Mouse (Mus musculus) midbrain, embryonic 10.5 days (tissue): ENCODE measurements around the gene Rbl1. TPM values are rescaled to one million over a fixed set of nuclear protein-coding genes. Genes with fewer than 3 reads are reported as not detected.
"Not testable (repeated sequence)": the region's sequence is repeated elsewhere in the genome, so short reads cannot be mapped to it uniquely, and the experiment has no call there.

ENCODE experiments used
- DNase-seq: peaks from one replicate; pipeline ENCODE4 v3.0.0-alpha.2; 2017; ENCODE audit warnings: low spot score
- H3K27ac ChIP-seq: fragments of 300-500 bp; sonication (generic); replicated peaks from 2 replicates; pipeline ENCODE4 v1.5.1; 2016; ENCODE audit warnings: mild to moderate bottlenecking
- H3K27me3 ChIP-seq: fragments of 300-500 bp; sonication (generic); 2 replicates; pipeline ENCODE4 v1.6.1; 2016; ENCODE audit warnings: low read depth, mild to moderate bottlenecking; ENCODE audit not compliant: poor library complexity, severe bottlenecking
- H3K36me3 ChIP-seq: fragments of 300-500 bp; sonication (generic); 2 replicates; pipeline ENCODE4 v1.6.1; 2016; ENCODE audit warnings: mild to moderate bottlenecking, moderate library complexity
- H3K4me1 ChIP-seq: fragments of 300-500 bp; sonication (generic); 2 replicates; pipeline ENCODE4 v1.6.1; 2016
- H3K4me3 ChIP-seq: fragments of 300-500 bp; sonication (generic); 2 replicates; pipeline ENCODE4 v1.5.1; 2016; ENCODE audit warnings: mild to moderate bottlenecking, moderate library complexity
- H3K9me3 ChIP-seq: fragments of 300-500 bp; sonication (generic); replicated peaks from 2 replicates; pipeline ENCODE4 v1.6.1; 2016; ENCODE audit warnings: mild to moderate bottlenecking
- WGBS: fragments of 180-500 bp; shearing (Covaris S2); methylation state at CpG from one replicate; pipeline ENCODE4 v1.1.7; 2016; 5-methylcytosine and 5-hydroxymethylcytosine counted together
- polyA plus RNA-seq: library from polyadenylated mRNA; unstranded; fragments of >200 nt; fragmentation: Nextera tagmentation; extraction: Ambion mirVana; gene quantifications from 2 replicates; pipeline ENCODE4 v1.2.1, GENCODE M21; 2016

Gene Rbl1
- polyA plus RNA-seq, 1 experiment from 2014 or later: 27.8 TPM

DNA sequence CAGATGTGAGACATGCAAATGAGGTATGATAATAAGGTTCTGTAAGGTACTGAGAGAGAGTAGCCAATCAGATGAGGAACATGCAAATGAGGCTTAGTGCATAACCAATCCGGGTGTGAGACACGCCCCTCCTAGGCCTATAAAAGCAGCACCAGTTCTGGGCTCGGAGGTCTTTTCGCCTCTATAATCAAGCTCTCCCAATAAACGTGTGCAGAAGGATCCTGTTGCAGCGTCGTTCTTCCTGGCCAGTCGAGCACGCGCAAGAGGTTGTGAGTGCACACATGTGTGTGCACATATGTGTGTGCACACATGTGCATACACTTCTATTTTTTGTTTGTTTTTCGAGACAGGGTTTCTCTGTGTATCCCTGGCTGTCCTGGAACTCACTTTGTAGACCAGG lies 5.9 kb downstream of the Rbl1 start:
- not testable (repeated sequence) for H3K4me3 ChIP-seq, DNase-seq, H3K9me3 ChIP-seq, H3K27ac ChIP-seq, H3K27me3 ChIP-seq
- peaks cover 13% of the 10 kb centered on the region for H3K4me1 ChIP-seq
- peaks cover 86% of the 10 kb centered on the region for H3K36me3 ChIP-seq
- 96% methylated on average over 11 of the region's 11 CpGs for WGBS

DNA sequence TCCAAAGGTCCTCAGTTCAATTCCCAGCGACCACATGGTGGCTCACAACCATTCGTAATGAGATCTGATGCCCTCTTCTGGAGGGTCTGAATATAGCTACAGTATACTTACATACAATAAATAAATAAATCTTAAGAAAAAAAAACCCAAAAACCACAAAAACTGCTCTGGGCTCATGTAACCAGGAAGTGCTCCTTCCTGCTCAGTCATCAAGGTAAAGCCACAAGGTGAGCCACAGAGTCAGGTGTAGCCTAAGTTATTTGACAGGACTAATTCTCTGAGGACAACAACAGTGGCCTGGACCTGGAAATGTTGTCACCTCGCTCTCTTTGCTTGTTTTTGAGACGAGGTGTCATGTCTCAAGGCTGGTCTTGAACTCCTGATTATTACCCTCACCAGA lies 13.7 kb downstream of the Rbl1 start:
- no peak overlapping the region for H3K4me3 ChIP-seq
- WGBS: 96% methylated on average over 4 of the region's 4 CpGs
- H3K27ac ChIP-seq: no peak overlapping the region
- H3K36me3 ChIP-seq: peaks cover 100% of the 10 kb centered on the region
- H3K9me3 ChIP-seq: no peaks in the 10 kb centered on the region
- no peak for DNase-seq
- H3K27me3 ChIP-seq: no peaks in the 10 kb centered on the region
- no peaks in the 10 kb centered on the region for H3K4me1 ChIP-seq

DNA sequence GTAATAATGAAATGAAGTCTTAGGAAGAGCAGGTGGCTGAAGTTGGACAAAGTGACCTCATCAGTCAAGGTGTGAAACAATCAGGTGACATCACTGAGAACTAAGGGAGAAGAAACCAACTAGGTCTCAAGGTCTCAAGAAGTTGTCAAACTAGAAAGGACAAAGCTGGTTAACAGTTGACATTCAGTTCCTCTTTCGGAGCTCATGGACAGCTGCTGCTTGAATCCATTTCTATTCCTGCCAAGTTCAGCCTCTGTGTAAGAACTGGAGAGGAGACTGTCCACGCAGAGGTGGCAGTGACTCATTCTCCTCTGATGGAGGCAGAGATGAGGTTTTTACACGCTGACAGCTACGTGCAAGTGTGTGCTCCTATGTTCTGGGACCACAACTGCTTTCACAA lies 17.1 kb downstream of the Rbl1 start:
- H3K9me3 ChIP-seq: no peaks in the 10 kb centered on the region
- H3K36me3 ChIP-seq: peaks cover 100% of the 10 kb centered on the region
- H3K4me1 ChIP-seq: no peaks in the 10 kb centered on the region
- DNase-seq: no peak
- 90% methylated on average over 4 of the region's 4 CpGs for WGBS
- H3K27ac ChIP-seq: no peak overlapping the region
- H3K27me3 ChIP-seq: no peaks in the 10 kb centered on the region
- H3K4me3 ChIP-seq: no peak overlapping the region

DNA sequence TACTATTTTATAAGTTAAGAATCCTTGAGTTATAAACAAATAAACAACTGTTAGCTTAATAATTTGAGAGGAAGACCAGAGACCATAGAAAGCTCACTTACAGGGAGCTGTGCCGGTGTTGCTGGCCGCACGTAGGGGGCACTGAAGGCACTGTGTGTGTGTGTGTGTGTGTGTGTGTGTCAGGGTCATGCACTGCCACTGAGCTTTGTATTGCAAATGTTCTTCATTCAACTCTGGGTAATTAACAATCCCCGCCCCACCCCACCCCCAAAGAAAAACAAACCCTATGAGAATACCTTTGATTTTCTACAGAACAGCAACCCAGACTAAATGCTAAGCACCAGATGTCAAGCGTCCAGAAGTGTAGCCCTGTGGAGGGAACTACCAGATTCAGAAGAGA lies 17.8 kb downstream of the Rbl1 start:
- no peak for DNase-seq

DNA sequence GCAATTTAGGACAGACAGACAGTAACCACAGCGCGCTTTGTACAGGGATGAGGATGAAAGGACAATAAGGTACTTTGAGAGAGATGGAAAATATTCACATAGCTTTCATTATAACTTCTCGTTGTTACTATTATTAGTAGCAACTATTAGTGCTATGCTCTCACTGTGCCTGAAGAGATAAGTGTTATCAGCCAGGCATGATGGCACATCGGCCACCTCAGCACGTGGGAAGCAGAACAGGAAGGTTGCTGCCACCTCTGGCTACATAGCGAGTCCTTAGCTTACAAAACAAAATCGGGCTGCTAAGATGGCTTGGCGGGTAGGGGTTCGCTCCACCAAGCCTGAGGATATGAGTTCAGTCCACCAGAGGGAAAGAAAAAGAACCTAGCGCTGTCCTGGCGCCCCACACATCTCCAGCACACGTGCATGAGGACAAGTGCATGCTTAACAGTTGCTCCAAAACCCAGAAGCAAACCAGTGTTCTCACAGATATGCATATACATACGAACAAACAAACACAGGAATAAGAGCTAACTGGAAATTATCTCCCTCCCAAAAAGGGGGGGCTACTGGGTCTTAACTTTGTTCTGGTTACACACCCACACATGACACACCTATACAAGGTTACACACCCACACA lies 19.2 kb downstream of the Rbl1 start:
- Histone ChIP-seq H3K36me3 (peaks cover 99% of the 10 kb centered on the region), H3K9me3 (no peaks in the 10 kb centered on the region), H3K4me3 (no peak overlapping the region), H3K4me1 (no peaks in the 10 kb centered on the region), H3K27ac (no peak overlapping the region), H3K27me3 (no peaks in the 10 kb centered on the region)
- WGBS: 89% methylated on average over 13 of the region's 13 CpGs
- no peak for DNase-seq

More for the DNA sequence above, 17.8 kb downstream of the Rbl1 start:
- Histone ChIP-seq H3K9me3 (no peaks in the 10 kb centered on the region), H3K4me3 (no peak overlapping the region), H3K36me3 (peaks cover 100% of the 10 kb centered on the region), H3K27ac (no peak overlapping the region), H3K4me1 (no peaks in the 10 kb centered on the region), H3K27me3 (no peaks in the 10 kb centered on the region)
- 53% methylated on average over 5 of the region's 5 CpGs for WGBS

DNA sequence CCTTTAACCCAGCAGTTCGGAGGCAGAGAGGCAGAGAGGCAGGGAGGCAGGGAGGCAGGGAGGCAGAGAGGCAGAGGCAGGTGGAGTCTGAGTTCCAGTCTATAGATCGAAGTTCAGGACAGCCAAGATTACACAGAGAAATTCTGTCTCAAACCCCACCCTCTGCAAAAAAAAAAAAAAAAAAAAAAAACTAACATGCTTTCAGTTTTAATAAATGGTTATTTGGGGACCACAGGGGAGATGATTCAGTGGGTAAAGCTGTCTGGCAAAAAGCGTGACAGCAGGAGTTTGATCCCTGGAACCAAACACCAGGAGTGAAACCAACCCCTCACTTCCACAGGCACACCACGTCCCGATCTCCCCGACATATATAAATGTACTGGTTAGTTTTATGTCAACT lies 26.2 kb downstream of the Rbl1 start:
- Histone ChIP-seq H3K27me3 (no peaks in the 10 kb centered on the region), H3K4me1 (no peaks in the 10 kb centered on the region), H3K27ac (no peak overlapping the region), H3K9me3 (no peaks in the 10 kb centered on the region), H3K36me3 (peaks cover 85% of the 10 kb centered on the region), H3K4me3 (no peak overlapping the region)
- 89% methylated on average over 6 of the region's 6 CpGs for WGBS
- DNase-seq: no peak

DNA sequence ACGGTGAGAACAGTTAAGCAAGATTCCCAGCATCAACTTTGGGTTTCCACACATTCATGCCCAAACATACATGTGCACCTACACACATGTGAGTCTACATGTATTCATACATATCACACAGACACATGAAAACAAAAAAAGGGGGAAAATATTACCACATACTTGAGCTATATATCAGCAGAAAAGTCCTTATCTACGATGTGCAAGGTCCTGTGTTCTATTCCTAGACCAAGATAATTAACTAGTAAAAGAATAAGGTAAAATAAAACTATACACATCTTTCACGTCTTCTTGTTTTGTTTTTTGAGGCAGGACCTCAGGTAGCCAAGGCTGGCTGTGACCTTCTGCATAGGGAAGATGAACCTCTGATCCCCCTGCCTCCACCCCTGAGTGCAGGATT lies 28.1 kb downstream of the Rbl1 start:
- whole genome bisulfite sequencing: 93% methylated on average over 3 of the region's 3 CpGs
- no peaks in the 10 kb centered on the region for H3K9me3 ChIP-seq
- H3K4me1 ChIP-seq: peaks cover 5% of the 10 kb centered on the region
- DNase-seq: no peak
- no peak overlapping the region for H3K4me3 ChIP-seq
- H3K27me3 ChIP-seq: no peaks in the 10 kb centered on the region
- H3K27ac ChIP-seq: no peak overlapping the region
- H3K36me3 ChIP-seq: peaks cover 83% of the 10 kb centered on the region

DNA sequence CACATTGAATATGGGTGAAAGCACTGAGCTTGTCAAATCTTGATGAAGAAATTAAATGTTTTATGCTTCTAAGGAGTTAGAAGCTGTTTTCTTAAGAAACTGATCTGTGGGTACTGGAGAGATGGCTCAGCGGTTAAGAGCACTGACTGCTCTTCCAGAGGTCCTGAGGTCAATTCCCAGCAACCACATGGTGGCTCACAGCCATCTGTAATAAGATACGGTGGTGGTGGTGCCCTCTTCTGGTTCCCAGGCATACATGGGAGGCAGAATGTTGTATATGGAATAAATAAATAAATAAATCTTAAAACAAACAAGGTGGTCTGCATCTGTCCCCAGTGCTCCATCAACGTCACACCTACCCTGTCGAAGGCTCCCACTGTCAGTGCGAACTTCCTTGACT lies 29.9 kb downstream of the Rbl1 start:
- Histone ChIP-seq H3K27me3 (no peaks in the 10 kb centered on the region), H3K4me3 (no peak overlapping the region), H3K4me1 (peaks cover 23% of the 10 kb centered on the region), H3K27ac (no peak overlapping the region), H3K9me3 (no peaks in the 10 kb centered on the region), H3K36me3 (peaks cover 75% of the 10 kb centered on the region)
- DNase-seq: no peak
- 81% methylated on average over 5 of the region's 5 CpGs for WGBS

DNA sequence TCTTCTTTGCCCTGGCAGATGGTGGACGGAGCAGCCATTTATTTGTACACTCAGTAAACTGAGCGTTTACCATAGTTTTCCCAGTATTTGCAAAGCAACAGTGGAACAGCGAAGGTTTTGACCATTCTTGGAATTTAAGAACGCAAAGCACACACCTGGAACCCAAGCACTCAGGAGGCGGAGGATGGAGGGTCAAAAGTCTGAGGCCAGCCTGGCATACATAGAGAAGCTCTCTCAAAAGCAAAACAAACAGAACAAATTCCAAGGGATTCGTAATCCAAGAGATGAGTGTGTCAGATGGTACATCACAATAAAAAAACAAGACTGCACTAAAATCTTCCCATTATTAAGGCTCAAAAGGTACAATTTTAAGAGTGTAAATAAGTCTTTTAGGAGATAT lies 30.8 kb downstream of the Rbl1 start:
- DNase-seq: no peak
- Histone ChIP-seq H3K4me3 (no peak overlapping the region), H3K4me1 (peaks cover 24% of the 10 kb centered on the region), H3K27me3 (no peaks in the 10 kb centered on the region), H3K27ac (no peak overlapping the region), H3K9me3 (no peaks in the 10 kb centered on the region), H3K36me3 (peaks cover 83% of the 10 kb centered on the region)
- 89% methylated on average over 6 of the region's 6 CpGs for WGBS

DNA sequence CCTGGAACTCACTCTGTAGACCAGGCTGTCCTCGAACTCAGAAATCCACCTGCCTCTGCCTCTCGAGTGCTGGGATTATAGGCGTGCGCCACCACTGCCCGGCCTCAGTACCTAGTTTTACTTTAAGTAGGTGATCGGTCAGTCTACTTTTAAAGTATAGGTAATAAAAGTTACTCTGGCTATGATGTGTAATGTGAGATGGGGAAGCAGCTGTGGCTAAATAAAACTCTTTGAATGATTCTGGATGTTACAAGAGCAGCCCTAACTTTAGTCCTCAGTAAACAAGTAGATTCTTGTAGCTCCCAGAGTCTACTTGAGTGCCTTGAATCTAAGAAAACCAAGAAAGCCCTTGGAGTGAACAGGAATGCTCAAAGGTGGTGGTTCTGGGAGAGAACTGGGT lies 31.4 kb downstream of the Rbl1 start:
- WGBS: 95% methylated on average over 6 of the region's 6 CpGs

DNA sequence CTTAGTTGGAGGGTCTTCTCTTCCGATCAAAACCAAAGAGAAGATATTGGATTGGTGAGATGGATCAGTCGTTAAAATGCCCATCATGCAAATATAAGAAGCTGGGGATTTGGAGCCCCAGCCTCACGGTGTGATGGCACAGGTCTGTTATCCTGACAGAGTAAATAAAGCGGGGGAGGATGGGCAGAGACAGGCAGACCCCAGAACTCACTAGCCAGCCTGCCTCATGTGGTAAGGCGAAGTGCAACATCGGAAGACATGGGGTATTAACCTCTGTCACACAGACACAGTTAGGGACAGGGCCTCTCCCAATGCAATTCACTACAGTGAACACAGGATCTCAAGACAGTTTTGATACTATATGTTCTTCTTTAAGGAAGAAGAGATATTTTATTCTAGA lies 33.7 kb downstream of the Rbl1 start:
- Histone ChIP-seq H3K4me3 (peak overlapping the region; percentile 27), H3K4me1 (peaks cover 24% of the 10 kb centered on the region), H3K36me3 (peaks cover 80% of the 10 kb centered on the region), H3K9me3 (no peaks in the 10 kb centered on the region), H3K27me3 (no peaks in the 10 kb centered on the region), H3K27ac (peak overlapping the region; percentile 82)
- 33% methylated on average over 6 of the region's 6 CpGs for whole genome bisulfite sequencing
- no peak for DNase-seq

More for the DNA sequence above, 31.4 kb downstream of the Rbl1 start:
- Histone ChIP-seq H3K27ac (no peak overlapping the region), H3K4me3 (no peak overlapping the region), H3K9me3 (no peaks in the 10 kb centered on the region), H3K27me3 (no peaks in the 10 kb centered on the region), H3K4me1 (peaks cover 24% of the 10 kb centered on the region), H3K36me3 (peaks cover 81% of the 10 kb centered on the region)
- DNase-seq: no peak

DNA sequence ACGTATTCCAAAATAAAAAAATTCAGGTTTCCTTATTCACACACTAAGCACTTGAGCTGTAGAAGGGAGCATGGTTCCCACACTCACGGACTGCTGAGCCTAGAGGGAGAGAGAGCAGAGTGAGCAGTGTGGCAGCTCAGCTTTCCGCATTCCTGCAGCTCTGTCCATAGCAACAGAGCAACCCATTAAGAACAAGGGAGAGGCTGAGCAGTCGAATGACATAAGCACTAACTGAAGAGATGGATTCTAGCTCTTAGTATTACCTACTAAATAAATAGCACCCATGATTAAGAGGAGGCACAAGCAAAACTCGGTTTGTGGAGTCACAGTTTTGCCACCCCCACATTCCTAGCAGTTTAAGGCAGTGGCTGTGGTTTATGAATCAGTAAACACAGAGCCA lies 34.2 kb downstream of the Rbl1 start:
- H3K36me3 ChIP-seq: peaks cover 79% of the 10 kb centered on the region
- DNase-seq: peak; percentile 74
- H3K27ac ChIP-seq: peak overlapping the region; percentile 82
- H3K4me1 ChIP-seq: peaks cover 24% of the 10 kb centered on the region
- H3K27me3 ChIP-seq: no peaks in the 10 kb centered on the region
- H3K4me3 ChIP-seq: peak overlapping the region; percentile 27
- no peaks in the 10 kb centered on the region for H3K9me3 ChIP-seq
- 18% methylated on average over 5 of the region's 5 CpGs for WGBS

DNA sequence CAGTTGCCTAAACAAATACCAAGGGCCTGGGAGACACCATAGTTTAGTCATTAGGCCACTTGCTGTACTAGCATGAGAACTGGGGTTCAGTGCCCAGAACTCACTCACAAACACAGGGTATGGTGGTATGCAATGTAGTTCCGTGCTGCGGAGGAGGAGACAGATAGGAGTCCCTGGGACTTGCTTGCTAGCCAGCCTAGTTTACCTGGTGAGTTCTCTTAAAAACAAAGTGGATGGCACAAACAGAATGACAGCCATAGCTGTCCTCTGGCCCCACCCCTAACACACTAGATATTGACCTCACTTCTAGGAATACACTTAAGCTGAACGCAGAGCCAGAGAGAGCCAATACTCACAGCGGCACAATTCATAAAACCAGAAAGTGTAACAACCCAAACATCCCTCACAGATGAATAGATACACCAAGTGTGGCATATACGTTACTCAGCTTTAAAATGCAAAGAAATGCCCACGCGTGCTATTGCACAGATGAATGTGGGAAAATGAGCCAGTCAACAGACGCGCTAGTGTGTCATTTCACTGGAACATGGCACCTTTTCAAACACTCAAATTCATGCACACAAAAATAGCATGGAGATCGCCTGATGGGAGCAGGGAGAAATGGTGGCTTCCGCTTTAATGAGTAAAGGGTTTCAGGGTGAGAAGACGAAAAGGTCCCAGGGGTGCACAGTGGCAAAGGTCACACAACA lies 37.8 kb downstream of the Rbl1 start:
- WGBS: 94% methylated on average over 12 of the region's 12 CpGs
- Histone ChIP-seq H3K4me3 (no peak overlapping the region), H3K9me3 (no peaks in the 10 kb centered on the region), H3K27ac (no peak overlapping the region), H3K36me3 (peaks cover 79% of the 10 kb centered on the region), H3K4me1 (peaks cover 22% of the 10 kb centered on the region), H3K27me3 (no peaks in the 10 kb centered on the region)
- DNase-seq: no peak
